9 mouse cellular contexts compared by ENCODE assay signal in the genomic region with DNA sequence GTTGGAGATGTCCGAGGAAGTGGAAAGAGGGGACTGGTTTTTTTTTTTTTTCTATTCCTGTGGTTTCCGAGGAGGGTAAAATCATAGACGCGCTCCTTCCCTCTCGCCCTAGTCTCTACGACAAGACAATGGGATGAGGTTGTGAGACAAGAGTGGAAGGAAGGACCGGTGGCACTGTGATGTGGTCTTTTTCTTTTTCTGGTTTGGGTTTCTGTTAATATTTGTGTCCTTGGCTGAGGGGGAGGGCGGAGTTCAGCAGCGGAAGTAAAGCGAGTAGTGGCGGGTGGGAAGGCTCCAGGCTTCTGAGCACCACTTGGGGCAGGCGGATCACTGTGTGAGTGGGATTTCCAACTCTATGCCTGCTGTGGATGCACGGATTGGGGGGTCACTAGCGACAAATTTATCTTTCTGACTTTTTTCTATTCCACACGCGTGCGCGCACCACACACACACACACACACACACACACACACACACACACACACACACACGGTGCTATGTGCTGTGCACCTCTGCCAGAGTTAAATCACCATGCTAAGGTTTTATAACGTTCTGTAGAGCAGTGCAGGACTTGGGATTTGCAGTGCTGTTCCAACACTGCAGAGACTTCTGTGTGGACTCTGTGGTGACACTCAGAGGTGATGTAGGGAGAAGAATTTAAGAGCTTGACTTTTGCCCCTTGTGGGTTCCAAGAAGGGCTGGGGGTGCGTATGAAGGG. TPM values are rescaled to one million over a fixed set of nuclear protein-coding genes. Genes with fewer than 3 reads are reported as not detected.
DNase-seq lines count a peak whose midpoint lies in the region; ATAC-seq lines count a peak whose summit lies in the region.
"Had no signal": no experiment of that assay in that cellular context is flagged by ENCODE, and none has a peak within 500 bp of the region (broad histone marks: within the 10 kb centered on the region; RNA-seq: fewer than 3 reads in every experiment).

No protein-coding gene starts in this region.

- no peak overlapping the region for H3K27ac ChIP-seq in intestine, embryonic 14.5 days (ENCODE audit: low read depth)
- H3K27ac ChIP-seq in intestine, embryonic 15.5 days, result no peak overlapping the region
- peak overlapping the region; percentile 59 for H3K27ac ChIP-seq in hindbrain, embryonic 16.5 days (ENCODE audit: low read depth, low read length)
- no peak overlapping the region for H3K27ac ChIP-seq in neural tube, embryonic 12.5 days

- H3K4me3 ChIP-seq in intestine, embryonic 14.5 days (ENCODE audit: low read depth, low read length), result no peak overlapping the region
- no peak overlapping the region for H3K4me3 ChIP-seq in intestine, embryonic 15.5 days (replicated peaks)
- peak overlapping the region; percentile 25 for H3K4me3 ChIP-seq in hindbrain, embryonic 16.5 days (ENCODE audit: low read length)
- H3K4me3 ChIP-seq in neural tube, embryonic 12.5 days, result peak overlapping the region; percentile 31

- DNase-seq in intestine, embryonic 14.5 days (ENCODE audit: low spot score), result peak; percentile 66
- DNase-seq in embryo, embryonic 11 days, result peak; percentile 61
- DNase-seq in urinary bladder, postnatal 10 days (ENCODE audit: low spot score), result no peak
- no peak for DNase-seq in right cerebral cortex, adult 18-20 months
- no peak for DNase-seq in yolk sac, embryonic 10.5 days (ENCODE audit: low spot score)
- DNase-seq: heart, postnatal 14 days had no signal

- H3K4me2 ChIP-seq in intestine, embryonic 14.5 days (ENCODE audit: low read length), result no peak overlapping the region
- H3K4me2 ChIP-seq in intestine, embryonic 15.5 days (replicated peaks), result no peak overlapping the region
- peak overlapping the region; percentile 54 for H3K4me2 ChIP-seq in hindbrain, embryonic 16.5 days (ENCODE audit: low read length)
- H3K4me2 ChIP-seq in neural tube, embryonic 12.5 days (replicated peaks), result peak overlapping the region; percentile 72

- WGBS in intestine, embryonic 14.5 days, result 2% methylated on average over 21 of the region's 21 CpGs
- WGBS in intestine, embryonic 15.5 days, result 3% methylated on average over 21 of the region's 21 CpGs
- 12% methylated on average over 21 of the region's 21 CpGs for WGBS in hindbrain, embryonic 16.5 days
- 8% methylated on average over 21 of the region's 21 CpGs for WGBS in neural tube, embryonic 12.5 days

- peaks cover 100% of the 10 kb centered on the region for H3K27me3 ChIP-seq in intestine, embryonic 14.5 days (replicated peaks; ENCODE audit: control insufficient read depth, insufficient read depth, low read length)
- peaks cover 87% of the 10 kb centered on the region for H3K27me3 ChIP-seq in intestine, embryonic 15.5 days (replicated peaks)
- peaks cover 41% of the 10 kb centered on the region for H3K27me3 ChIP-seq in hindbrain, embryonic 16.5 days (replicated peaks; ENCODE audit: control insufficient read depth, insufficient read depth, low read length)
- peaks cover 57% of the 10 kb centered on the region for H3K27me3 ChIP-seq in neural tube, embryonic 12.5 days (replicated peaks)

- no peaks in the 10 kb centered on the region for H3K9me3 ChIP-seq in intestine, embryonic 14.5 days (ENCODE audit: control insufficient read depth, low read length)
- no peaks in the 10 kb centered on the region for H3K9me3 ChIP-seq in intestine, embryonic 15.5 days
- no peaks in the 10 kb centered on the region for H3K9me3 ChIP-seq in hindbrain, embryonic 16.5 days (ENCODE audit: control insufficient read depth, low read length)
- no peaks in the 10 kb centered on the region for H3K9me3 ChIP-seq in neural tube, embryonic 12.5 days

- ATAC-seq in intestine, embryonic 14.5 days (replicated peaks; ENCODE audit: low FRiP score, low TSS enrichment, low read depth), result no peak
- ATAC-seq in intestine, embryonic 15.5 days, result no peak
- no peak for ATAC-seq in hindbrain, embryonic 16.5 days
- ATAC-seq in neural tube, embryonic 12.5 days (ENCODE audit: low FRiP score, low read depth), result no peak

- H3K9ac ChIP-seq in intestine, embryonic 14.5 days (ENCODE audit: low read length), result no peak overlapping the region
- H3K9ac ChIP-seq in intestine, embryonic 15.5 days, result no peak overlapping the region
- H3K9ac ChIP-seq in hindbrain, embryonic 16.5 days (ENCODE audit: low read depth, low read length), result peak overlapping the region; percentile 31; the same call in 1 of the 2 replicates
- H3K9ac ChIP-seq in neural tube, embryonic 12.5 days, result no peak overlapping the region

- no peaks in the 10 kb centered on the region for H3K4me1 ChIP-seq in intestine, embryonic 14.5 days (replicated peaks; ENCODE audit: control insufficient read depth, insufficient read depth, low read length)
- H3K4me1 ChIP-seq in intestine, embryonic 15.5 days (replicated peaks), result no peaks in the 10 kb centered on the region
- H3K4me1 ChIP-seq in hindbrain, embryonic 16.5 days (ENCODE audit: control insufficient read depth, insufficient read depth, low read depth, low read length), result peaks cover 5% of the 10 kb centered on the region; the same call in 1 of the 2 replicates
- peaks cover 48% of the 10 kb centered on the region for H3K4me1 ChIP-seq in neural tube, embryonic 12.5 days

- H3K36me3 ChIP-seq in intestine, embryonic 14.5 days (ENCODE audit: control insufficient read depth, insufficient read depth, low read length), result no peaks in the 10 kb centered on the region
- no peaks in the 10 kb centered on the region for H3K36me3 ChIP-seq in intestine, embryonic 15.5 days
- no peaks in the 10 kb centered on the region for H3K36me3 ChIP-seq in hindbrain, embryonic 16.5 days (ENCODE audit: control insufficient read depth, insufficient read depth, low read length)
- H3K36me3 ChIP-seq in neural tube, embryonic 12.5 days, result no peaks in the 10 kb centered on the region

RNA-seq across cellular contexts. Expression of gene Pax6, which starts 14.1 kb away (rescaled TPM):
- polyA plus RNA-seq in intestine, embryonic 14.5 days (2014; fragmentation: Nextera tagmentation; extraction: Ambion mirVana), result 0.19 and 2.2 TPM in 2 replicates
- polyA plus RNA-seq in intestine, embryonic 15.5 days (2015; fragmentation: Nextera tagmentation; extraction: Ambion mirVana), result 2.3 and 2.8 TPM in 2 replicates
- 40.7 and 43.8 TPM in 2 replicates for polyA plus RNA-seq in hindbrain, embryonic 16.5 days (2015; fragmentation: Nextera tagmentation; extraction: Ambion mirVana)
- polyA plus RNA-seq in neural tube, embryonic 12.5 days (2016; fragmentation: Nextera tagmentation; extraction: Ambion mirVana), result 23.8 and 25.7 TPM in 2 replicates

Comparison
In these comparisons a context has a peak if more than half of its experiments do, and no peak if none do; other contexts are left out.
1. DNase-seq: peak in intestine, embryonic 14.5 days (single experiment) and embryo, embryonic 11 days (single experiment); none in urinary bladder, postnatal 10 days (single experiment), right cerebral cortex, adult 18-20 months (single experiment) and yolk sac, embryonic 10.5 days (single experiment).
2. H3K4me2 ChIP-seq: peak in hindbrain, embryonic 16.5 days (single experiment) and neural tube, embryonic 12.5 days (single experiment); none in intestine, embryonic 14.5 days (single experiment) and intestine, embryonic 15.5 days (single experiment).
3. H3K4me3 ChIP-seq: peak in hindbrain, embryonic 16.5 days (single experiment) and neural tube, embryonic 12.5 days (single experiment); none in intestine, embryonic 14.5 days (single experiment) and intestine, embryonic 15.5 days (single experiment).